Mouse (Mus musculus) lung, embryonic 14.5 days (tissue): ENCODE measurements around the gene Ubald1. TPM values are rescaled to one million over a fixed set of nuclear protein-coding genes. Genes with fewer than 3 reads are reported as not detected.

ENCODE experiments used
- ATAC-seq: fragments of 200-750 bp; cut with Nextera tagmentation; 2 replicates; pipeline ENCODE4 v1.8.0; 2017; ENCODE audit warnings: mild to moderate bottlenecking, moderate TSS enrichment, moderate library complexity; ENCODE audit not compliant: insufficient read depth
- DNase-seq: peaks from one replicate; pipeline ENCODE4 v3.0.0-alpha.2; 2015
- H3K27ac ChIP-seq: fragments of 300-500 bp; sonication (generic); 2 replicates; pipeline ENCODE4 v1.5.1; 2014; ENCODE audit warnings: low read depth, mild to moderate bottlenecking, moderate library complexity
- H3K27me3 ChIP-seq: fragments of 300-500 bp; sonication (generic); 2 replicates; pipeline ENCODE4 v1.6.1; 2014; ENCODE audit warnings: low read length, control low read depth; ENCODE audit not compliant: insufficient read depth
- H3K36me3 ChIP-seq: fragments of 300-500 bp; sonication (generic); 2 replicates; pipeline ENCODE4 v1.6.1; 2014; ENCODE audit warnings: control low read depth; ENCODE audit not compliant: insufficient read depth
- H3K4me1 ChIP-seq: fragments of 300-500 bp; sonication (generic); 2 replicates; pipeline ENCODE4 v1.6.1; 2014; ENCODE audit warnings: antibody characterized with exemption, control low read depth; ENCODE audit not compliant: insufficient read depth
- H3K4me2 ChIP-seq: fragments of 300-500 bp; sonication (generic); 2 replicates; pipeline ENCODE4 v1.6.1; 2014; ENCODE audit warnings: mild to moderate bottlenecking
- H3K4me3 ChIP-seq: fragments of 300-500 bp; sonication (generic); 2 replicates; pipeline ENCODE4 v1.5.1; 2014; ENCODE audit warnings: low read depth, low read length
- H3K9ac ChIP-seq: fragments of 300-500 bp; sonication (generic); 2 replicates; pipeline ENCODE4 v1.6.1; 2014
- H3K9me3 ChIP-seq: fragments of 300-500 bp; sonication (generic); 2 replicates; pipeline ENCODE4 v1.6.1; 2016; ENCODE audit warnings: low read depth, low read length, control low read depth
- CTCF ChIP-seq: IDR thresholded peaks from 2 replicates; pipeline ENCODE4 v1.5.1; 2016; ENCODE audit warnings: antibody characterized with exemption, low read depth
- WGBS: fragments of 180-500 bp; shearing (Covaris S2); extraction: QIAGEN DNeasy Blood & Tissue Kit; methylation state at CpG from one replicate; pipeline ENCODE4 v1.1.7; 2014; 5-methylcytosine and 5-hydroxymethylcytosine counted together
- polyA plus RNA-seq: library from polyadenylated mRNA; unstranded; fragments of >200 nt; fragmentation: Nextera tagmentation; extraction: Ambion mirVana; gene quantifications from 2 replicates; pipeline ENCODE4 v1.2.1, GENCODE M21; 2014

Gene Ubald1
- polyA plus RNA-seq, 1 experiment from 2014 or later = 39.3 TPM

- no peak overlapping the region for H3K4me3 ChIP-seq
- DNase-seq = no peak
- no peak overlapping the region for H3K9ac ChIP-seq
- H3K27me3 ChIP-seq = no peaks in the 10 kb centered on the region
- WGBS = 58% methylated on average over 5 of the region's 5 CpGs
- H3K4me1 ChIP-seq = peaks cover 7% of the 10 kb centered on the region; the same call in 1 of the 2 replicates
- no peak for TF ChIP-seq CTCF
- no peaks in the 10 kb centered on the region for H3K9me3 ChIP-seq
- no peak overlapping the region for H3K27ac ChIP-seq
- peaks cover 47% of the 10 kb centered on the region for H3K36me3 ChIP-seq
- no peak for ATAC-seq
- H3K4me2 ChIP-seq = no peak overlapping the region
These were observed 27.9 kb upstream of the Ubald1 start for GRCm38 (mm10) chr16:4907972-4908371.

- Histone ChIP-seq H3K4me2 (no peak overlapping the region), H3K4me3 (no peak overlapping the region), H3K27ac (no peak overlapping the region), H3K27me3 (no peaks in the 10 kb centered on the region), H3K9ac (no peak overlapping the region), H3K4me1 (0 out of 2 replicates have a peak, but pooled peaks cover 7% of the 10 kb centered on the region), H3K36me3 (peaks cover 41% of the 10 kb centered on the region), H3K9me3 (no peaks in the 10 kb centered on the region)
- DNase-seq (no peak), ATAC-seq (no peak)
- WGBS = 61% methylated on average over 2 of the region's 2 CpGs
- no peak for TF ChIP-seq CTCF
These were observed 27.3 kb upstream of the Ubald1 start for GRCm38 (mm10) chr16:4907386-4907785.

- no peak overlapping the region for H3K4me3 ChIP-seq
- peak overlapping the region; percentile 54 for H3K27ac ChIP-seq
- peak; percentile 64 for ATAC-seq
- 0 out of 2 replicates have a peak, but pooled peaks cover 7% of the 10 kb centered on the region for H3K4me1 ChIP-seq
- peaks cover 36% of the 10 kb centered on the region for H3K36me3 ChIP-seq
- peak; percentile 72 for DNase-seq
- no peak overlapping the region for H3K4me2 ChIP-seq
- H3K9ac ChIP-seq = no peak overlapping the region
- no peaks in the 10 kb centered on the region for H3K9me3 ChIP-seq
- no peaks in the 10 kb centered on the region for H3K27me3 ChIP-seq
- no peak for TF ChIP-seq CTCF
These were observed 26.4 kb upstream of the Ubald1 start for GRCm38 (mm10) chr16:4906559-4906958.

- ATAC-seq = no peak
- H3K27me3 ChIP-seq = no peaks in the 10 kb centered on the region
- WGBS = 30% methylated on average over 1 of the region's 1 CpGs
- 0 out of 2 replicates have a peak, but pooled peaks cover 7% of the 10 kb centered on the region for H3K4me1 ChIP-seq
- no peak for DNase-seq
- H3K27ac ChIP-seq = peak overlapping the region; percentile 63; the same call in 1 of the 2 replicates
- TF ChIP-seq CTCF = no peak
- H3K36me3 ChIP-seq = peaks cover 27% of the 10 kb centered on the region
- no peak overlapping the region for H3K9ac ChIP-seq
- H3K4me3 ChIP-seq = no peak overlapping the region
- no peak overlapping the region for H3K4me2 ChIP-seq
- no peaks in the 10 kb centered on the region for H3K9me3 ChIP-seq
These were observed 25.5 kb upstream of the Ubald1 start for GRCm38 (mm10) chr16:4905591-4905990.

GRCm38 (mm10) chr16:4904878-4905277 lies 24.8 kb upstream of the Ubald1 start:
- Histone ChIP-seq H3K9ac (no peak overlapping the region), H3K9me3 (no peaks in the 10 kb centered on the region), H3K4me2 (no peak overlapping the region), H3K4me3 (no peak overlapping the region), H3K36me3 (peaks cover 20% of the 10 kb centered on the region), H3K27me3 (no peaks in the 10 kb centered on the region), H3K4me1 (0 out of 2 replicates have a peak, but pooled peaks cover 7% of the 10 kb centered on the region), H3K27ac (no peak overlapping the region)
- TF ChIP-seq CTCF = no peak
- DNase-seq (no peak), ATAC-seq (no peak)
- 84% methylated on average over 3 of the region's 3 CpGs for WGBS

- Histone ChIP-seq H3K9me3 (no peaks in the 10 kb centered on the region), H3K36me3 (peaks cover 12% of the 10 kb centered on the region), H3K4me3 (no peak overlapping the region), H3K27me3 (no peaks in the 10 kb centered on the region), H3K9ac (no peak overlapping the region), H3K4me1 (0 out of 2 replicates have a peak, but pooled peaks cover 7% of the 10 kb centered on the region), H3K27ac (no peak overlapping the region), H3K4me2 (no peak overlapping the region)
- 55% methylated on average over 6 of the region's 6 CpGs for WGBS
- no peak for DNase-seq
- ATAC-seq = no peak
- no peak for TF ChIP-seq CTCF
These were observed 23.5 kb upstream of the Ubald1 start for GRCm38 (mm10) chr16:4903491-4904102.

GRCm38 (mm10) chr16:4902390-4902789 lies 22.3 kb upstream of the Ubald1 start:
- no peak overlapping the region for H3K9ac ChIP-seq
- no peaks in the 10 kb centered on the region for H3K9me3 ChIP-seq
- 75% methylated on average over 2 of the region's 2 CpGs for WGBS
- no peak for DNase-seq
- 0 out of 2 replicates have a peak, but pooled peaks cover 7% of the 10 kb centered on the region for H3K4me1 ChIP-seq
- 0 out of 2 replicates have a peak, but pooled peaks cover 4% of the 10 kb centered on the region for H3K36me3 ChIP-seq
- no peak for ATAC-seq
- no peak overlapping the region for H3K4me3 ChIP-seq
- no peaks in the 10 kb centered on the region for H3K27me3 ChIP-seq
- no peak overlapping the region for H3K4me2 ChIP-seq
- TF ChIP-seq CTCF = no peak
- H3K27ac ChIP-seq = no peak overlapping the region
